Mouse (Mus musculus) cerebellum, adult 11-12 months (tissue): ENCODE results near the gene Bbs4.

Experiments used
- DNase-seq: peaks from one replicate; pipeline ENCODE4 v3.0.0; 2022

Bbs4 gene

GRCm38 (mm10) chr9:59291688-59292492 is 61.4 kb downstream of the Bbs4 start:
- DNase-seq: no peak

- peak; percentile 99 for DNase-seq
Observed at GRCm38 (mm10) chr9:59290957-59291687, 62.2 kb downstream of the Bbs4 start, which contains the start of gene Adpgk. Adpgk (plus strand) TSS chr9:59291558.

GRCm38 (mm10) chr9:59289529-59290115 is 63.7 kb downstream of the Bbs4 start:
- DNase-seq: no peak

- no peak for DNase-seq
Observed at GRCm38 (mm10) chr9:59288685-59289410, 64.5 kb downstream of the Bbs4 start.

- DNase-seq: no peak
Observed at GRCm38 (mm10) chr9:59288058-59288457, 65.2 kb downstream of the Bbs4 start.

GRCm38 (mm10) chr9:59285614-59286013 is 67.7 kb downstream of the Bbs4 start:
- DNase-seq: no peak

- no peak for DNase-seq
Observed at GRCm38 (mm10) chr9:59282683-59282986, 70.7 kb downstream of the Bbs4 start.

GRCm38 (mm10) chr9:59281871-59282682 is 71.2 kb downstream of the Bbs4 start:
- DNase-seq: peak; percentile 76

GRCm38 (mm10) chr9:59280888-59281287 is 72.4 kb downstream of the Bbs4 start:
- DNase-seq: no peak

- DNase-seq: no peak
Observed at GRCm38 (mm10) chr9:59278694-59279093, 74.6 kb downstream of the Bbs4 start.

- no peak for DNase-seq
Observed at GRCm38 (mm10) chr9:59278199-59278598, 75.1 kb downstream of the Bbs4 start.

- no peak for DNase-seq
Observed at GRCm38 (mm10) chr9:59274846-59275455, 78.4 kb downstream of the Bbs4 start.

- no peak for DNase-seq
Observed at GRCm38 (mm10) chr9:59273199-59273598, 80.1 kb downstream of the Bbs4 start.
